Mouse (Mus musculus) spleen, adult 12 weeks (tissue): ENCODE data around the gene Bglap3.
"Not testable (repeated sequence)": the region's sequence is repeated elsewhere in the genome, so short reads cannot be mapped to it uniquely, and the experiment has no call there.

ENCODE experiments used
- DNase-seq: peaks from one replicate; pipeline ENCODE4 v3.0.0; 2022; ENCODE audit warnings: low spot score

The Bglap3 gene

DNA sequence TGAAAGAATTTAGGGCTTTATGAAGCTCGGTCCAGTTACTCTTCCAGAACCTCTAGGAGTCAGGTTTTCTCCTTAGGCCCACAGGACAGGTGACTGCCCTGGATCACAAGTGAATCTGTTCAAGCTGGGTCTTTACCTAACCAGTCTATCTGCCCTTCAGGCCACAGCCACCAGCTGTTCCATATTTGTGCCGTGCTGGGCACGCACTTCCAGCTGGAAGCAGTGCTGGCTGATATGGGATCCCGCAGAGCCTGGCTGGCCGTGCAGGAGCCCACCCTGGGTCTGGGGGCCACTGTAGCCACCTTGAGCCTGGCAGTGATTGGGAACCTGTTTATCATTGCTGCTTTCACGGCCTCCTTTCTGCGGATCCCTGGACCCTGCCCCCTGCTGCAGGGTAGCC lies 4.1 kb upstream of the Bglap3 start:
- DNase-seq = not testable (repeated sequence)

DNA sequence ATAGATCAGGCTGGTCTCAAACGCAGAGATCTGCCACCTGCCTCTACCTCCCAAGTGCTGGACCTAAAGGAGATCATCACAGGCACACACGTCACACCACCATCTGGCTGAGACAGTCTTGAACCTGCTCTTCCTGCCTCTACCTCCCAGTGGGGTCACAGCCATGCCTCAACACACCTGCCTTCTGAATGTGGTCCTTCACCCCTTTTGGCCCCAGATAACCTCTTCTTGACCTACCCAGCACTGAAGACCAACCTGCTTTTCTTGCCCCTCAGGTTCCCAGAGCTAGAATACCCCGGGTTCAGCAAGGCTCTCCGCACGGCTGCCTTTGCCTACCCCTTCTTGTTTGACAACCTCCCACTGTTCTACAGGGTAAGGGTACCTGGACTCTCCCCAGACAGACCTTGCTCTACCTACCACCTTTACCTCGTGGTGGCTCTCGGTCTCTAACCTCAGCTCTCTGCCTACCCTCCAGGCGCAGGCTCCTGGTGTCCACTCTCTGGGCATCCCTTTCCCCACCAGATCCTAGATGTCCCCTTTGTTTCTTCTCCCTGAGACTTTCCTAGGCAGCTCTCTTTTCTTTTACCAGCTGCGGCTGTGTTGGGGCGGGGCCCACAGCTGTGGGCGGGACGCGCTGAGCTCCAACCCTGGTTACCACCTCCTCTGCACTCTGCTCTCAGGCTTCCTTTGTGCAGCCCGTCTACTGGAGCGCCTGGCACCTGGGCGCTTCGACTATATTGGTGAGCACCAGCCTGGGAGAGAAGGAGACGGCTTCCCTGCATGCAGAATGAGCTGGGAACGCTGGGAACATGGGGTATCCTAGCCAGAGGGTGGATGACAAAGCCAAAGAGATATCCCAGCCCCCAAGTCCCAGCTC lies 3.4 kb upstream of the Bglap3 start:
- not testable (repeated sequence) for DNase-seq

DNA sequence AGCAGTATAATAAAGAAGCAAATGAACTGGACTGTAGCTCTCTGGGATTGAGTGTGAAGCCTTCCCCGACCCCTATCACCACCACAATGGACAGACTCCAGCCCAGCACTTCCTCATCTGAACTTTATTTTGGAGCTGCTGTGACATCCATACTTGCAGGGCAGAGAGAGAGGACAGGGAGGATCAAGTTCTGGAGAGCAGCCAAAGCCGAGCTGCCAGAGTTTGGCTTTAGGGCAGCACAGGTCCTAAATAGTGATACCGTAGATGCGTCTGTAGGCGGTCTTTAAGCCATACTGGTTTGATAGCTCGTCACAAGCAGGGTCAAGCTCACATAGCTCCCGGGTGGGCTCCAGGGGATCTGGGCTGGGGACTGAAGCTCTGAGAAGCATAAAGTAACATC lies 4.0 kb downstream of the Bglap3 start:
- not testable (repeated sequence) for DNase-seq

DNA sequence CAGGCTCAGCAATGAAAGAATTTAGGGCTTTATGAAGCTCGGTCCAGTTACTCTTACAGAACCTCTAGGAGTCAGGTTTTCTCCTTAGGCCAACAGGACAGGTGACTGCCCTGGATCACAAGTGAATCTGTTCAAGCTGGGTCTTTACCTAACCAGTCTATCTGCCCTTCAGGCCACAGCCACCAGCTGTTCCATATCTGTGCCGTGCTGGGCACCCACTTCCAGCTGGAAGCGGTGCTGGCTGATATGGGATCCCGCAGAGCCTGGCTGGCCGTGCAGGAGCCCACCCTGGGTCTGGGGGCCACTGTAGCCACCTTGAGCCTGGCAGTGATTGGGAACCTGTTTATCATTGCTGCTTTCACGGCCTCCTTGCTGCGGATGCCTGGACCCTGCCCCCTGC lies 5.0 kb downstream of the Bglap3 start:
- not testable (repeated sequence) for DNase-seq

DNA sequence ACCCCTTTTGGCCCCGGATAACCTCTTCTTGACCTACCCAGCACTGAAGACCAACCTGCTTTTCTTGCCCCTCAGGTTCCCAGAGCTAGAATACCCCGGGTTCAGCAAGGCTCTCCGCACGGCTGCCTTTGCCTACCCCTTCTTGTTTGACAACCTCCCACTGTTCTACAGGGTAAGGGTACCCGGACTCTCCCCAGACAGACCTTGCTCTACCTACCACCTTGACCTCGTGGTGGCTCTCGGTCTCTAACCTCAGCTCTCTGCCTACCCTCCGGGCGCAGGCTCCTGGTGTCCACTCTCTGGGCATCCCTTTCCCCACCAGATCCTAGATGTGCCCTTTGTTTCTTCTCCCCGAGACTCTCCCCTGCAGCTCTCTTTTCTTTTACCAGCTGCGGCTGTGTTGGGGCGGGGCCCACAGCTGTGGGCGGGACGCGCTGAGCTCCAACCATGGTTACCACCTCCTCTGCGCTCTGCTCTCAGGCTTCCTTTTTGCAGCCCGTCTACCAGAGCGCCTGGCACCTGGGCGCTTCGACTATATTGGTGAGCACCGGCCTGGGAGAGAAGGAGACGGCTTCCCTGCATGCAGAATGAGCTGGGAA lies 5.6 kb downstream of the Bglap3 start:
- peak; percentile 30 for DNase-seq

DNA sequence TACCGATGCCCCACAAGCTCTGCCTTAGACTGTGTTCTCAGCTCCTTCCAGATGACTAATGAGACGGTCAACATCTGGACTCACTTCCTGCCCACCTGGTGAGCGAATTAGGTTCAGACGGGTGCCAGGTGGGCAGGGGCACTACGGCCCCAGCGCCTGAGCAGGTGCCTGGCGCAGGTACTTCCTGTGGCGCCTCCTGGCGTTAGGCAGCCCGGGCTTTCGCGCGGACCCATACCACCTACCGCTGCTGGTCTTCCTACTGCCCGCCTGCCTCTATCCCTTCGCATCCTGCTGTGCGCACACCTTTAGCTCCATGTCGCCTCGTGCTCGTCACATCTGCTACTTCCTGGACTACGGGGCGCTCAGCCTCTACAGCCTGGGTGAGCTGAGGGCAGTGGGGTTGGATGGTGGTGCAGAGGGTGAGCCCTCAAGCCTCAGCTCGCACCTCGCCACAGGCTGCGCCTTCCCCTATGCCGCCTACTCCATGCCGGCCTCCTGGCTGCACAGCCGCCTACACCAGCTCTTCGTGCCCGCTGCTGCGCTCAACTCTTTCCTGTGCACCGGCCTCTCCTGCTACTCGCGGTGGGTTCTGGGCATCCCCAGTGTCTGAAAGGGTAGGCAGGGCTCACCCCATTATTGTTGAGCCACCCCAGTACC lies 6.7 kb downstream of the Bglap3 start:
- no peak for DNase-seq

DNA sequence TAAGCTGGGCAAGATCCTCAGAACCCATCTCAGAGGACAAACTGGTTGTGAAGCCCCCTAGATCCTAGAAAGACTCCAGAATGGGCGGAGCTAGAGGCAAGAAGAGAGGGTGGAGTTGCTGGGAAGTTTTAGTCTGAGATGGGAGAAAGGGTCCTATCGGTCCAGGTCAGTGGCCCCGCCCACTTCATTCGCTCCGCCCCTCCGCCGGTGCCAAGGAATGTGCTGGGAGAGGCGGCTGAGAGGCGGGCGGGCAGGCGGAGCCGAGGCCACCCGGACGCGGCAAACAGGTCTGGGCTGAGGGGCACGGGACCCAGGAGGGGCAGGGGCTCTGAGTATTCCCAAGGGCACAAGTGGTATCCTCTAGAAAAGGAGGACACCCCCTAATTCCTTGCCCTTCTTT lies 8.2 kb downstream of the Bglap3 start, which contains the start of gene Paqr6:
Paqr6 (plus strand) TSS at position 248 of the 400 bp plus-strand sequence.
- peak; percentile 41 for DNase-seq

DNA sequence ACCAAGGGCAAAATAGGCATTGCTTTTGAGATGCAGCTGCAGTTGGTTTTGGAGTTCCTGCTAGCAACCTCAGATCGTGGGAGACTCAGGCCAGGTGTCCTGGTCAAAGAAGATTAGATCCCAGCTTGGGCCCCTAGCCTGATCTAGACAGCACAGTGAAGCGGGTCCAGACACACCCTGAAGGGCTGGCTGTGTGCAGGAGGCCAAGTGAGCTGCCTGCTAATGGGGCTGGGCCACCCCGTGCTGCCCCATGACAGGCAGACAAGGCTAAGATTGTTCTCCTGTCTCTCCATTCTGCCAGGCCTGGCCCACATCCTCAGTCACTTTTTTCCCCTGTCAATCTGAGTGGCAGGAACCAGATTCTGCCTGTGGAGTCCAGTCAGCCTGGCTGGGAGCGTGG lies 8.8 kb downstream of the Bglap3 start:
- peak; percentile 26 for DNase-seq

DNA sequence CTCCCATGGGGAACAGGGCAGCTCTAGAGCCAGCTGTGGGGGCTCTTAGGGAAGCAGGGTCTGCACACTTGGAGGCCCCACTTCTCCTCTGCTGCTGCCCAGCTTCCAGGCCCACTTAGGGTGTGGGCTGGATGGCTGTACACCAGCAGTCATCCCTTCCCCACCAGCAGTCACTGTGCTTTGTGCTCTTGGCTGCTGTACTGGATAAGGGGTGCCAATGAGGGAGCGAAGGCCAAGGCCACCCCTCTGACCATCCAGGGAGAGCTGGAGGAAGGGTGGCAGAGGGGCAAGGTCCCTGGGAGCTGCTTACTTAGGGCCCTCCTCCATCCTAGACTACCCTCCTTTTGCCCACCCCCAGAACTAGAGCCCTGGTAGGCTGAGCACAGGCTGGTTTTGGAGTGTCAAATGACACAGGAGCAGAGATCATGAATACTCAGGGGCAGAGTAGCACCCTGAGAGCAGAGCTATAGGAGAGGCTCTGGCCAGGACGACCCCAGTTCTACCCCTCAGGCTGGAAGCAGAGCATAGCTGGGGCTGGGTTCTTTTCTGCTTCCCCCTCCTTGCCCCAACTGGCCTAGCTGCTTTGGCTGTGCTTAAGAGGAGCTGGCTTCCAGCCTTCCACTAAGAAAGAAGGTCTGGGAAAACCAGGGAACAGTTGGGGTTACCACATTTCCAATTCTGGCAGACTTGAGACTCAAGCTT lies 10.8 kb downstream of the Bglap3 start:
- DNase-seq = no peak

DNA sequence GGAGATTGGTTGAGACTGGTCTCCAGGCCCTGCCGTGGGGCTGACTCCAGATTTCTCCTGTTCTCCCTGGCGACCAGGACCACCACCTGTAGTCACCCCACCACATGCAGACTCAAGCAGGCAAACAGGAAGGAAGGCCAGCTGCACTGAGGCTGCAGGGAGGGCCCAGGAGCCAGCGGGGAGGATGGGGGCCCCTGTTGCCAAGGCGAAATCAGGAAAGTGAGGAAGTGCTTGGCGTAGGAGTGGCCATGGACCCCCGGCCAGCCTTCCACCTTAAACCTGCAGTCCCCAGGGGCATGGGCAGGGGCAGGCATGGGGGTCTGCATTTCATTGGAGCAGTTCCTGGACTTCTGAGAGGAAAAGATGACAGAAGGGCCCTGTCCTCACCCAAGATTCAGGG lies 11.4 kb downstream of the Bglap3 start:
- no peak for DNase-seq

DNA sequence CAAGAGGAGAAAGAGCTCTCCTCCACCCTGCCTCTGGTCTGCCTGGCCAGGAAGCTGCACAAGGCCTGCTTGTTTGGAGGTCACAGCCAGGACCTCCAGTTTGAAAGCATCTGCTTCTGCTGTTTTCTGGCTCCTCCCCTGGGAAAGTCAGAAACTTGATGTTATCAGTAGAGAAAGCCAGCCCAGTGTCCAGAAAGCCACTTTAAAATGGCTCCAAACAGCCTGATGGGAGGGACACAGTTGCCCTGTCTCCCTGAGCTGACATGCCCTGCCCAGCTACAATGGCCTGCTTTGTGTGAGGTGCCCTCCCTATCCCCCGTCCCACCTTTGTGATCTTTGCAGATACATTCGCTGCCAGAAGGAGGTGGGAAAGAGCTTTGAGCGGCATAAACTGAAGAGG lies 12.6 kb downstream of the Bglap3 start:
- no peak for DNase-seq

DNA sequence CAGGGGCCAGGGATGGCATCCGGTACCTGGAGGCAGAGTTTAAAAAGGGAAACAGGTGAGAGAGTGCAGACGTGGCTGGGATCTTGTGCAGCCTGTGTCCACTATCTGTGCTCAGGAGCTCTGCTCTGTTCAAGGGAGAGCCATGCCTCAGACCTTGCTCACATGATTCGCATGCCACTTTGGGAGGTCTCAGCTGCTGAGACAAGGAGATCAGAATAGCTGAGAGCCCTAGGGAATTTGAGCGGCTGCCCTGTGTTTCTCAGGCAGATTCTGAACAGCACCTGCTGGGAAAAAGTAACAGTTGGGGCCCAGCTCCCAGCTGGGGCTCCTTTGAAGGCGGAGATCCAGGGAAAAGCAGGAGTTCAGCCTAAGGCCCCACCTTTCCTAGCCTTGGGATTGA lies 13.0 kb downstream of the Bglap3 start:
- no peak for DNase-seq

DNA sequence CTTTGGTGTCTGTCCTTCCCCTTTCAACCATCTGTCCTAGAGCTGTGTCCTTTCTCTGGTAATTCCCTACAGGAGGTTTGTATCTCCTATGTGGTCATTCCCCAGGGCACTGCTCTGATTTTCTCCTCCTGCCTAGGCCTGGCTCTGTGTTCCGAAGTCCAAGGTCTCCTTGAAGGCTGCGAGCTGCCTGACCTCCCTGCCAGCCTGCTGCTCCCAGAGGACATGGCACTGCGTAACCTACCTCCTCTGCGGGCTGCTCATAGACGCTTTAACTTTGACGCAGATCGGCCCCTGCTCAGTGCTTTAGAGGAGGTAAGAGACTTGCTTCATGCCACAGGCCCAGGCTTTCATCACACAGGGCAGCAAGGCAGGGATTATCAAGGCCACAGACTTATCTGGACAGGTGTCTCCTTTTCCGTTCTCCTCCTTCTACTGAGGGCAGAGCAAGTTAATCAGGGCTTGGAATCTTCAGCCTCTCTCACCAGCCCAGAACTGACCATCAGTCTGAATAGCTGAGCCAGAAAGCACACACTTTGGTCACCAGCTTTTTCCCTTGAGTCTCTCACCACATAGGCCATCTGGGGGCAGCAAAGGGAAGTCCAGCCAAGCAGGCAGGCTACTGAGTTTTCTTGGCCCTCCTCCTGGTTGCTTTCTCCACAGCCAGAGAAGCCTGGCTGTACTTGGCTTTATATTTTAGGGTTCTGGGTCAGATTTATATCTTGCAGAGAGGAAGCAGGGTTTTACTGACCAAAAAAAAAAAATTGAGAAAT lies 18.0 kb downstream of the Bglap3 start:
- DNase-seq = no peak

DNA sequence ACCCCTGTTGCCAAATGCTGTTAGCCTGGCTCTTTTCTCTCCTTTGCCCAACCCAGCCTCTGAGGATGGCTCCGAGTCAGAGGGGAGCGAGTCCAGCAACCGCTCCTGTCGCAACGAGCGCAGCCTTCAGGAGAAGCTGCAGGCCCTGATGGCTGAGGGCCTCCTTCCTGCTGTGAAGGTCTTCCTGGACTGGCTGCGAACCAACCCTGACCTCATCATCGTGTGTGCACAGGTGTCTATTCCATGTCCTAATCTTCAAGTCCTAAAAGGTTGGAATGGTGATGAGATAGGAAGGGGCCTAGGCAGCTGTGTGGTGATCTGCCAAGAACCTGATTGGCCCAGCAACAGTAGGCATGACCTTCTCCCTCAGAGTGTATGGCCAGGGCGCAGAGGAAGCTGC lies 19.6 kb downstream of the Bglap3 start:
- DNase-seq = no peak

DNA sequence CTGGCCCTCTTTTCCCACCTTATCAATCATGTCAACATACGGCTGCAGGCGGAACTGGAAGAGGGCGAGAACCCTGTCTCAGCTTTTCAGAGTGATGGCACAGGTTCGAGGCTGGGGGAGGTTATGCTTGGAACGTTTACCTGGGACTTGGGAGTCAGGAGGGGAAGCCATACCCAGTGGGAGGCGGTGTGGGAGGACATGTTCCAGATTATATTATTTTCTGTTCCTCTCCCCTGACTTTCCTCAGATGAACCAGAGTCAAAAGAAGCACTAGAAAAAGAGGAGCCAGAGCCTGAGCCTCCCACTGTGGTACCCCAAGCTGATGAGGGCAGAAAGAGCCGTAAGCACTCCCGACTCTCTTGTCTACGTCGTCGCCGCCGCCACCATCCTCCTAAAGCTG lies 21.8 kb downstream of the Bglap3 start:
- no peak for DNase-seq

DNA sequence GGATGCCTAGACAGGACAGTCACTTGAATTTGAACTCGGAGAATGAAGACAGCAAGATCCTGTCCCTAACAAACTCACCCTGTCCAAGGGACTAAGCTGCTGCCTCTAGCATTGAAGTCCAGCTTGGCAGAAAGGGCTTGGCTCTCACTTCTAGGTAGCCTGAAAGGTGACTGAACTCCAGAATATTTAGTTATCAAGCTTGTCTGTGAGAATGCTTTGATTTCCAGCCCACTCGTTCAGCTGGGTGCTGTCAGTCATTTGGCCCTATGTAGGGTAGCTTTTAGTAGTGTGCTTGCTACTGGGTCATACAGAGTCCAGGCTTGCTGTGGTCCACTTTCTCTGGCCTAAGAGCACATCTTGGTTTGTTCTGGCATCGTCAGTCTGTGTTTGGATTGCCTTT lies 33.5 kb downstream of the Bglap3 start:
- no peak for DNase-seq

DNA sequence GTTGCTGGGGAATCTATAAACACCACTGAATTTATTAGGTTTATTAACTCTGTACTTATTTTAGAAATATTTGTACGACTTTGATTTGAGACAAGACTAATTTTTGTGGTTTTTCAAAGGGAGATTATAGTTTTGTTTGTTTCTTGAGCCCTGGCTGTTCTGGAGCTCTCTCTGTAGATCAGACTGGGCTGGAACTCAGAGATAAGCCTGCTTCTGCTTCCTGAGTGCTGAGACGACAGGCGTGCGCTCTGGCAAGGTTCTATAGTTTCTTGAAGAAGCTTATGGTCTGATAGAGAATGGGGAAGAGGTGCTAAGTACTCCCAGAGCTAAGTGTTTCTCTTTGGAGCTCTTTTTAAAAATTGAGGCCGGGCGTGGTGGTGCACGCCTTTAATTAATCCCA lies 34.2 kb downstream of the Bglap3 start:
- no peak for DNase-seq

DNA sequence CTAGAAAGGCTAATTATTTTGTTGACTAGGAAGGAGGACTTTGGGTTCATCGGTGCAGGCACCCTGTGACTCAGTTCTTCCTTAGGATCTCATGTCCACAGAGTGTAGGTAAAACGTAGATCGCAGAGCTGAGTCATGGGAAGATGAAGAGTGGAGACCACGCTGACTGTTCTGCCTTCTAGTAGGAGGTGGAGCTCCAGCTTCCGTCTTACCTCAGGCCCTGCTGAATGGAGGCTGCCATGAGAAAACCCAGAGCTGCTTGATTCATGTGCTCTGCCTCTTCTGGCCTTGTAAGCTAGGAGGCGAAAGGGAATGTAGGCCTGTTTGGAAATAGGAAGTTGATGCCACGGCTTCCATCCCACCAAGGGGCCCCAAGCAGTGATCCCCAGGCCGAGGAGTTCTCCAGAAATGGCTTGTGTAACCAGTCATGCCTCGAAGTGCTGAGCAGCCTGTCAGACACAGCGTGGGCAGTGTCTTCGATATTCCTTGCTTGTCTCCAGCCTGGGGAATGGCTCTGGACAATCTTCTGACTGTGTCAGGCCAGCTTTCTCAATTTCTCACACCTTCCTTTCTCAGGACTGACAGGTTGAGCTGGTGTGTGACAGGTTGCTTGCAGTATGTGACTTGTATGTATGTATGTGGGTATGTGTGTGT lies 35.0 kb downstream of the Bglap3 start:
- DNase-seq = no peak

DNA sequence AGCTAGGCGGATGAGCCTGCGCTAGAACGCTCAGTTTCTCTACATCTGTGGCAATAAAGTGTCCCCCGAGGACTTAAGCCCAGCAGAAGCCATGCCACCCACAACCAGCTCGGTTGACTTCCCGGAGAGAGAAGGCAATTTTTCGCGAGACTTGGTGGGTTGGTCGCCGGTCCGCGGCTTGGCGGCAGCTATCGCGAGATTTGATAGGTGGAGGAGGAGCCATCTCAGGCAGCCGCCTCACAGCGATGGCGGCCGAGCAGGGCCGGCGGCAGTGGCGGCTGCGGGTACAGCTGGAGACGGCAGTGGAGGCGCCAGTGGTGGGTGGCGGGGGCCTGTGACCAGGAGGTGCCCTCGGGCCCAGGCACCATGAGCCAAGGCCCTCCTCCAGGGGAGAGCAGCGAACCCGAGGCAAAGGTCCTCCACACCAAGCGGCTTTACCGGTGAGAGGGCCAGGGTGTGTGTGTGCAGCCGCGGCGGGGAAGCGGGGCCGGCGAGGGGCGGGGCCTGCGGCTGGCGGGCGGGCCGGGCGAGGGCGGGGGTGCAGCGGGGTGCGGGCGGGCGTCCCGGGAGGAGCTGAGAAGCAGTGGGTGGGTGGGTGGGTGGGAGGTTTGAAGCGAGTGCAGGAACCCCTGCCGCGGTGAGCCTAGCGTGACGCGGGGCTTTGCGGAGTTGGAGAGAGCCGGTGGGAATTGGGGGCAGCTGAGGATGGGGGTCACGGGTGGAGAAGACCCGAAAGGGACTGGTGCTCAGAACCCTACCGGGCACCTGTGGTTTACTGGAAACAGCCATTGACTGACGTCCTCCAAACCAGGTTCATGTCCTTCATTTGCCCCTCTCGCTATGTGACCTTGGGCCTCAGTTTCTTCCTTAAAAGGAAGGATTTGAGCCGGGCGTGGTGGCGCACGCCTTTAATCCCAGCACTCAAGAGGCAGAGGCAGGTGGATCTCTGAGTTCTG lies 36.2 kb downstream of the Bglap3 start, which contains the start of the genes Tmem79 and Smg5:
Tmem79 (minus strand) TSS at position 91 of the 956 bp plus-strand sequence.
Smg5 (plus strand) TSS at position 203 of the 956 bp plus-strand sequence.
- peak; percentile 97 for DNase-seq
